Mouse (Mus musculus) gastrocnemius, postnatal 10 days (tissue): Measurements from ENCODE around the gene Tmco5. TPM values are rescaled to one million over a fixed set of nuclear protein-coding genes. Genes with fewer than 3 reads are reported as not detected.

Experiments
- DNase-seq: peaks from one replicate; pipeline ENCODE4 v3.0.0; 2021; ENCODE audit warnings: mixed read lengths
- long read RNA-seq, 2 experiments: library from polyadenylated mRNA; stranded (forward); transcript quantifications; one replicate each; pipeline ENCODE4 v2.0.0; 2021
- total RNA-seq, 2 experiments: library from RNA; stranded (reverse); gene quantifications; 2 replicates each; pipeline ENCODE4 v1.2.3; 2021

Tmco5 gene
- total RNA-seq = not detected
- long read RNA-seq, experiment 1 = 0 reads
- long read RNA-seq, experiment 2 = 0 reads

- DNase-seq = no peak
These were observed at the start of gene Tmco5 for GRCm38 (mm10) chr2:116878391-116878790. Tmco5 (plus strand) TSS chr2:116878691.

- DNase-seq = no peak
These were observed 46.6 kb upstream of the Tmco5 start for GRCm38 (mm10) chr2:116831863-116832262.

- no peak for DNase-seq
These were observed 40.7 kb upstream of the Tmco5 start for GRCm38 (mm10) chr2:116837829-116838228.

- no peak for DNase-seq
These were observed 39.8 kb upstream of the Tmco5 start for GRCm38 (mm10) chr2:116838538-116839197.

- no peak for DNase-seq
These were observed 28.4 kb upstream of the Tmco5 start for GRCm38 (mm10) chr2:116849980-116850636.

GRCm38 (mm10) chr2:116851356-116851755, 27.1 kb upstream of the Tmco5 start:
- DNase-seq = no peak

GRCm38 (mm10) chr2:116852249-116852648, 26.2 kb upstream of the Tmco5 start:
- DNase-seq = no peak

- no peak for DNase-seq
These were observed 19.8 kb upstream of the Tmco5 start for GRCm38 (mm10) chr2:116858703-116859102.

GRCm38 (mm10) chr2:116876955-116877615, 1.4 kb upstream of the Tmco5 start:
- DNase-seq = no peak

- DNase-seq = no peak
These were observed 1.2 kb downstream of the Tmco5 start for GRCm38 (mm10) chr2:116879730-116880129.

- no peak for DNase-seq
These were observed 15.0 kb downstream of the Tmco5 start for GRCm38 (mm10) chr2:116893316-116893987.

- DNase-seq = no peak
These were observed 15.5 kb downstream of the Tmco5 start for GRCm38 (mm10) chr2:116893988-116894363.

GRCm38 (mm10) chr2:116899615-116900272, 21.3 kb downstream of the Tmco5 start:
- peak; percentile 93 for DNase-seq

- no peak for DNase-seq
These were observed 21.9 kb downstream of the Tmco5 start for GRCm38 (mm10) chr2:116900273-116900843.

- DNase-seq = peak; percentile 21
These were observed 29.8 kb downstream of the Tmco5 start for GRCm38 (mm10) chr2:116908268-116908667.

GRCm38 (mm10) chr2:116912334-116913070, 34.0 kb downstream of the Tmco5 start:
- DNase-seq = no peak

GRCm38 (mm10) chr2:116913677-116914405, 35.4 kb downstream of the Tmco5 start:
- no peak for DNase-seq

- DNase-seq = no peak
These were observed 36.1 kb downstream of the Tmco5 start for GRCm38 (mm10) chr2:116914636-116915035.

- DNase-seq = no peak
These were observed 40.1 kb downstream of the Tmco5 start for GRCm38 (mm10) chr2:116918598-116918997.
